Mouse (Mus musculus): ENCODE results near the gene Rusc1.

Rusc1 gene

DNA sequence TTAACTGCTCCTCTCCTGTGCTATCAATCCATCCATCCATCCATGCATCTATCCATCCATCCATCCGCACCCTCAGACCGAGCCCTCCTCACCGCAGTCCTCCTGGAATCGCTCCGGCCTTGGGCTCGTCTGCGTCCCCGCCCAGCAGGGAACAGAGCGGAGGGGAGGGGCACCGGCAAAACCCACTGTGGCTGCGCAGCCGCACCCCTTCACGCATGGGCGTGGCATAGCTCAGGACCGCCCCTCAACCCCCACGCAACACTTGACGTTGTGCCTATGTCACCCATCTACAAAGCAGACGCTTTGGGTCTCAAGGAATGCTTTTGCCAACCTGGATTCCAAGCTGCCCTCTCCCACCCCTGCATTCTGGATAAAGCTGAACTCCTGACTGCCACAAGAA, at the start of gene Rusc1:
TSS of gene Rusc1 (minus strand) at position 137 of the 400 bp plus-strand sequence.
- DNase-seq (ENCODE audit: low spot score in 2 of 2) = peak; percentile 74 to 80

DNA sequence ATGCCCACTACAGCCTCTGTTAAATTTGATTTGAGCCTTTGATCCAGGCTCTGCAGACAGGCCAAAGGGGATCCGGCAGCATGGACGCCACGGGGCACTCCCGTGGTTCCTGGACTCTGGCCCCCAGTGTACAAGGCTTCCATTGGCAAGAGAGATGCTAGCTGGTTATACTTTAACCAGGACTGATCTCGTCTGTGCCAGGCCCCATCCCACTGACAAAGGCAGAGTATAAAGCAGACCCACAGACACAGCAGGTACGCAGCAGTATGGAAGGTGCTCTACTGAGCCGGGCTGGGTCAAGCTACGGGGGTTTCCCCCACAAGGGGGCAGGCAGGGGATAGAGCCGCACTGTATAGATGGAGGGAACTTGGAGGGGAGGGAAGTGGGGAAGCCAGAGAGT, 43.3 kb upstream of the Rusc1 start:
- DNase-seq (ENCODE audit: low spot score in 2 of 2) = peak; percentile 54 to 74

DNA sequence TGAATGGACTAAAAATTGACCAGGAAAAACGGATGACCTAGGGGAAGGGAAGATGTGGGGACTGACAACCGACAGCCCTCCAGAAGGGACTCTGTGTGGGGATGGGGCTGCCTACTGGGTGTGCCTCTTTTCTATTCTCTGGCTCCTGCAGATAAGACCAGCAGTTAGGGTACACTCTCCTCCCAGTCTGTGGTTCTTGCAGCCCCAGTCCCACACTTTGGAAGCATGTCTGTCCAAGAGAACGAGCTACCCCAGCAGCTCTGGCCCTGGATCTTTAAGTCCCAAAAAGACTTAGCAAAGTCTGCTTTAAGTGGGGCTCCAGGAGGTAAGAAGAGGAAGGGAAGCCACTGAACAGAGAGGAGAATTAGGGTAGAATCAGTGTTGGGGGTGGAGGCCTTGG, 42.8 kb upstream of the Rusc1 start, which contains the start of gene Pklr:
TSS of gene Pklr (plus strand) at position 185 of the 400 bp plus-strand sequence.
- no peak for DNase-seq (ENCODE audit: low spot score in 2 of 2)

DNA sequence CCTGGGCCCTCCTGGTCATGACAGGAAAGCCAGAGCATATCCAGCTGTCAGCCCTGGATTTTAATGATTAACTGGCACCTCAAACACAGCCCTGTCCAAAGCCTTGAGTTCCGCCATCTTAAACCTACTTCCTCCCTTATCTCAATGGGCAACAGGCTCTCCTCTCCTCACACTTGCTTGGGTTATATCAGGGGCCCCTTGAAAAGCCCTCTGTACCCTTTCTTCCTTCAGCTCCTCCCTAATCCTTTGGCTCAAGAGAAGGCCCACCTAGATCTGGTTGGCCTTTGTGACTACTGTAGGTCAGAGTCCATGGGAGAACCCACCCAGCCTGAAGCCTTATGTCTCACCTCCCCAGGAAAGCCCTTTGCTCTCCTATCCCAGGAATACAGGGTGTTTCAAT, 40.6 kb upstream of the Rusc1 start:
- DNase-seq (ENCODE audit: low spot score in 2 of 2) = no peak

DNA sequence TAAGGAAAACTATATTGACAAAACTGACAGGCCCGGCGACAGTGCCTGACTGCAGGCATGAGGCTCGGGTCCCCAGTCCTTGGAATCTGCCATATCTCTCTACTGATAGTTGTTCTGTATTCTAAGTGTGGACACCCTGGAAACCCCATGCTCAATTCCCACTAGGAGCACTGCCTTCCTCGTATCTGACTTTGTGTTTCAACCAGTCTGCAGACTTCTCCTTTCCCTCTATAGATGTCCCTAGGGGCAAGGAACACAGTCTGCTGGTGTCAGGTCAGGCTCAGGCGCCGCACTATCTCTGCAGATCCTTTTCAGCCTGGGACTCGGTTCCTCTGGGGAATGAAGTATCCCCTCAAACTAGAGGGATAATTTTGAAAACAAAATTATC, 39.9 kb upstream of the Rusc1 start:
- no peak for DNase-seq (ENCODE audit: low spot score in 2 of 2)

DNA sequence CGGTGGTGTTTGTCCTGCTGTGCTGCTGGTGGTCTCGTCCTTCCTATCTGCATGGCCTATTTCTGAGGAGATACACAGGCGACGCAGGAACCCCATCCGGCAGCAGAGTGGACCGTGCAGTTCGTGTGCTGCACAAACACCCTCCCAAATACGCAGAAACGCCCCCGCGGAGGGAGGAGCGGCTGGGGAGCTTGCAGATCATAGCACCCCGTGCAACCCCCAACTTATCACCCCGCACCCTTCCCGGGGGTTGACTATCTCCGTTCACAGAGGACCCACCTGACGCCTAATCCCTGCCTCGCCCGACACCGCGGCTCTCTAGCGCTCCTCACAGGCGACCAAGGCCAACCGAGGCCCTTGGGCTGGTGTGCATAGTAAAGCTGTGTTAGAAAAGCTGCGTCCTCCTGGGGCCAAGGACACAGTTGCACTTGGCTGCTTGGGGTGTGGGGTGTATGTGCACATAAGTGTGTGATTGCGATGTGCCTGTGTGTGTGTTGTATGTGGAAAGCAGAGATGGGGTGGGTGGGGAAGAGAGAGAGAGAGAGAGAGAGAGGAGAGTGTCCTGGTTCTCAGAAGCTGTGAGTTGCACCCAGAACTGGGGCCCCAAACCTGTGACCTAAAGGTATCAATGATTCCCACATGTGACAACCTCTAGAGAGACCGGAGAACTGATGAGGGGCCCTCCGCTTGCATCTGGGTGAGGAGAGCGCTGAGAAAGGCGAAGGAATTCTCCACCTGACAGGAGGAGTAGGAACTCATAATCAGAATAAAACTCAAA, 39.4 kb upstream of the Rusc1 start:
- DNase-seq (ENCODE audit: low spot score in 2 of 2) = peak; percentile 80 to 81

DNA sequence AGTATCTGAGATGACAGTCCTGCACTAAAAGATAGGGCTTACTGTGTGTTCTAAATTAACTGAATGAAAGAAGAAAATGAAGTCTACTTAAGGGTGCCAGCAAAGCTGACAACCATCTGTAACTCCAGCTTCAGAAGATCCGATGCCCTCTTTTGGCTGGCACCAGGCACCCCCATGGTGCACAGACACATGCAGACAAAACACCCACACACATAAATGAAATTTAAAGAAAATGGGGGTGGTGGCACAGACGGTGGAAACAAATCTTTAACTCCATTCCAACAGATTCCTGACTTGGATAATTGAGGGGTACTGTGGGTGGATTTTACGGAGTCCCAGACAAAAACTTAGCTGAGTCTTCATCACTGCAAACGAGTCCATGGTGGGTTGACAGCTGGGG, 38.7 kb upstream of the Rusc1 start:
- DNase-seq (ENCODE audit: low spot score in 2 of 2) = no peak

DNA sequence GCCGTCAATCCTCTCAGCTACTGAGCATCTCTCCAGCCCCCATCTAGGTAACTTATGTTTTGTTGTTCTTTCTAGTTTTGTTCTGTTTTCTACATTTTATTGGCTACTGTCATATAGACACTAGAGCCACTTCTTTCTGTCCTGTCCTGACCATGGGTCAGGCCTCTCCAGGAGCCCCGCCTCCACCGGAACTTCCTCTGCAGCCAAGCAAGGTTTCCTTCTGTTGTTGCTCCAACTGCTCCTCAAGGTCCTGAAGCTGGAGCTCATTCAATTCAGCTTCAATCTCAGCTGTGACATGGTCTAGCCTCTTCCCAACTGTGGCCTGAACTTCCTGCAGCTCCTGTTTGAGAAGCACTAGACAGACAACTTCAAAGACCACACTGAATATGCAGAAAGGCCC, 36.8 kb upstream of the Rusc1 start:
- DNase-seq (ENCODE audit: low spot score in 2 of 2) = no peak

DNA sequence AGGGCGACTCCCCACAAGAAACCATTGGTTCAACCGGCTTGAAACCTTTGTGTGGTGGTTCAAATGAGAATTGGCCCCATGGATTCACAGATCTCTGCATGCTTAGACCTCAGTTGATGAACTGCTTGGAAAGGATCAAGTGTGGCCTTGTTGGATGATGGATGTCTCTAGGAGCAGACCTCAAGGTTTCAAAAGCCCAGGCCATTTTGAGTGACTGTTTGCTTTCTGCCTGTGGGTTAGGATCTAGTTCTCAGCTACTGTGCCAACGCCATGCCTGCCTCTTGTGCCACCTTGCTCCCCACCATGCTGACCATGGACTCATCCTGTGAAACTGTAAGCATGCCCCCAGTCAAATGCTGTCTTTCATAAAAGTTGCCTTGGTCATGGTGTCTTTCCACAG, 32.9 kb upstream of the Rusc1 start:
- DNase-seq (ENCODE audit: low spot score in 2 of 2) = no peak

DNA sequence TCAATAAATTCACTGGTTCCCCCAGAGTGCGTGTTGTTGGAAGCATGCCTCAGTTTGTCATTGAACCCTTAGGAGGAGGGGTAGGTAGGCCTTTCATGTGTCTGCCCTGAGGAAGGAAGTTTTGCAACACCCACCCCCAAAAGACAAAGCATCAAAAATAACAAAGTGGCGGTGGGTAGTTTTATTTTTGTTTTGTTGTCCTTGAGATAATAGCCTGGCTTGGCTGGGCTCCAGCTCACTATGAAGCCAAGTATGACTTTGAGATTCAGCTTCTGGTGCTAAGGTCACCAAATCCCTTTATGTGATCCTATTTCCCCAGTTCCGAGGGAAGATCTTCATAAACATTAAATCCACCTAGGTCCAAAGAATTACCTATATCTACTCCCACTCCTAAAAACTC, 31.1 kb upstream of the Rusc1 start:
- DNase-seq (ENCODE audit: low spot score in 2 of 2) = no peak

DNA sequence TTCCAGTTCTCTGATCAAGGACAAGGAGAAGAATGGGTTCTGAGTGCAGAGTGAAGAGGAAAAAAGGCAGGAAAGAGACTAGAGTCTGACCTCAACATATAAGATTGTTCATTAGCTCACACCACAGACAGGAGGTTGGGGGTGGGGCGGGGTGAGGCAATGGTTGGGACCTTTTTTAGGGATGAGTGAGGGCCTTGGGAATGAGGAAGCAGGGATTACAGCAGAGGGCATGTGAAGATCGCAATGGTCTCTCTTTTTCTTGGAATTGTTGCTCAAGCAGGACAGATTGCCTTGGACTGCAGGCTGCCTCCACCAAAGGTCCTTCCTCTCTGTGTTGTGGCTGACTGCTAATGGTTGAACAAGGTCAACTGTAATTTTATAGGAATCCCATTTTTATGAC, 30.2 kb upstream of the Rusc1 start:
- DNase-seq (ENCODE audit: low spot score in 2 of 2) = no peak

DNA sequence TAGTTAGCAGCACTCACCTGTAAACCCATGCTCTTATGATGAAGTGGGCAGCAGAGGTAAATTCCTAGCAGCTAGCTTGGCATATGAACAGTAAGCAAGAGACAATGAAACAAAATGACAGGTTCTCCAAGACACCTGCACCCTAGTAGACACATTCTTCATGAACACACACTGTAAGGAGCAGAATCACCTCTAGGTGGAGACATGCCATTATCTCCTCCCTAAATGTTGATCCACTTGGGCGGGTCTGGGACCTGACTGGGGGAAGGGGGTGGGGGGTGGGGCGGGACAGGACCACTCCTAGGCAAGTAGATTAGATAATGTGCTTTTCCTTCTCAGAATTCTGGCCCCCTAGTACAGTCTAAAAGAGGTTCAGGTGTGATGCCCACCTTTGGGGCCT, 22.4 kb upstream of the Rusc1 start:
- no peak for DNase-seq (ENCODE audit: low spot score in 2 of 2)

DNA sequence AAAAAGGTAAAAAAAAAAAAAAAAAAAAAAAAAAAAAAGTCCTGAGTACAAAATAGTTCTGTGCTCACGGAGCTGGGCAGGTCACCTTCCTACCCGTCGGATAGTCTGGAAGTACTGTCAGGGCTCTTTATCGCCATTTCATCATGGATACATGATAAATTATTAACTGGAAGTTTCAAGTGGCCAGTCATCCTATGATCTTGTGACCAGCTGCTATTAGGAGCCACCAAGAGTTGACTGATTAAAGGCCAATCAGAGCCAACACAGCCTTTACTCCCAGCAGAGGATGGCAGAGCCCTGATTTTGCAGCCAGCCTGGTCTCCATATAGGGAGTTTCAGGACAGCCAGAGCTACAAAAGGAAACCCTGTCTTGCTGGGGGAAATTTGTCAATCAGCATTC, 19.9 kb upstream of the Rusc1 start:
- DNase-seq (ENCODE audit: low spot score in 2 of 2) = no peak

DNA sequence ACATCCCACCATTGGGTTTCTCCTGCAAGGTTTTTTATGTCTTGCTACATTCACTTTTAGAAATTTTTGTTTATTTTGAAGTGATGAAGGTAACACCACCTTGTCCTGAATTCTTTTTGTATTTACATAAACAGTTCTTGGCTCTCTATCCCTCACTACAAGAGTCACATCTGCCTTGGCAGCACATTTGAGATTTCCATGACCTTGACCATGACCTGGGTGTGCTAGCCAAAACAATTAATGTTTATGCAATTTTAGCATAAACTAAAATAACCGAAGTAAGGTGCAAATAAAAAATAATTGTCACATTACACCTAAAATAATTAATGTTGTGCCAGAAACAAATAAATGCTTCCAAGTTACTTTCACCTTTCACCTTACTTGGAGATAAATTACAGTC, 15.0 kb upstream of the Rusc1 start:
- DNase-seq (ENCODE audit: low spot score in 2 of 2) = no peak

DNA sequence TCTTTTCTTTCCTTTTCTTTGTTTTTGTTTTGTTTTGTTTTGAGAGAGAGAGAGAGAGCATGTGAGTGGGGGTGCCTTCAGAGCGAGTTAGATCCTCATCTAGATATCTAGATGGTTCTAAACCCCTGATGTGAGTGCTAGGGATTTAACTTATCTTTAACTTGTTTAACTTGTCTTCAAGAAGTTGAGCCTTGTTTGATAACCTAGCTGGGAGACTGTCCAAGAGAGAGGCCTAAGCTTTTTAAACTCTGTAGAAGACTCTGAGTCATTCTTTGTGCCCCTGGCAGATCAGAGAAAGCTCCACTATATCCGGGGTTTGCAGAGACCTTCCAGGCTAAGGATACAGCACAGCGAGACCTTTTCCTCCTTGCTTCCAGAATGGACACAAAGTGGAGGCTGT, 14.4 kb upstream of the Rusc1 start:
- no peak for DNase-seq (ENCODE audit: low spot score in 2 of 2)

DNA sequence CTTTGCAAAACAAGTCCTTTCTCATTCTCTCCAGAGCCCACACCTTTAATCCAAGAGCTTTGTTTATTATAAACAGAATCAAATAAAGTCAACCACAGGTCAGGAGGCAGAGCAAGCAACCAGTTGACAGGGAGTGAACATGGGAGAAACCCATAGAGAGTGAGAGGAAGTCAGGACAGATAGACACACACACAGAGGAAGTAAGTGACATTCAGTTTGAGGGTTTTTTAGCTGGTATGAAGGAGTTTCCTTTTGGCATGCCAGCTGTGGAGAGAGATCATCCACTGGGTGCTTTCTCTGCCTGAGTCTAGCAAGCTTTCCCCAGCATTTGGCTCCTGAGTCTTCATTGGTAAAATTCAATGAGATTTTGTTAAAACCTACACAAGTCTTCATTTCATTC, 13.8 kb upstream of the Rusc1 start:
- DNase-seq (ENCODE audit: low spot score in 2 of 2) = no peak

DNA sequence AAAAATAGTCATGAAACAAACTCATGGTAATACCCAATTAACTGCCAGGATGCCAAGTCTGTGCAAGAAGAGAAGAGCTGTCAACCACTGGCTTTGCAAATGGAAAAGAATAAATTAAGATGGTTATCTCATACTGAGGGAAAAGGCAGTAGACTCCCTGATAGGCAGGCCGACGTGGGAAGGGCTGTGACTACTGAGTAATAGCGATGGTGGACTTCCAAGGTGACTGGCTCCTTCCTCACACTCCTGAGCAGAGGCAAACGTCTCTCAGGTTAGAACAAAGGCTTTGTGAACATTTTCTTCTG, 10.1 kb upstream of the Rusc1 start:
- DNase-seq (ENCODE audit: low spot score in 2 of 2) = no peak

DNA sequence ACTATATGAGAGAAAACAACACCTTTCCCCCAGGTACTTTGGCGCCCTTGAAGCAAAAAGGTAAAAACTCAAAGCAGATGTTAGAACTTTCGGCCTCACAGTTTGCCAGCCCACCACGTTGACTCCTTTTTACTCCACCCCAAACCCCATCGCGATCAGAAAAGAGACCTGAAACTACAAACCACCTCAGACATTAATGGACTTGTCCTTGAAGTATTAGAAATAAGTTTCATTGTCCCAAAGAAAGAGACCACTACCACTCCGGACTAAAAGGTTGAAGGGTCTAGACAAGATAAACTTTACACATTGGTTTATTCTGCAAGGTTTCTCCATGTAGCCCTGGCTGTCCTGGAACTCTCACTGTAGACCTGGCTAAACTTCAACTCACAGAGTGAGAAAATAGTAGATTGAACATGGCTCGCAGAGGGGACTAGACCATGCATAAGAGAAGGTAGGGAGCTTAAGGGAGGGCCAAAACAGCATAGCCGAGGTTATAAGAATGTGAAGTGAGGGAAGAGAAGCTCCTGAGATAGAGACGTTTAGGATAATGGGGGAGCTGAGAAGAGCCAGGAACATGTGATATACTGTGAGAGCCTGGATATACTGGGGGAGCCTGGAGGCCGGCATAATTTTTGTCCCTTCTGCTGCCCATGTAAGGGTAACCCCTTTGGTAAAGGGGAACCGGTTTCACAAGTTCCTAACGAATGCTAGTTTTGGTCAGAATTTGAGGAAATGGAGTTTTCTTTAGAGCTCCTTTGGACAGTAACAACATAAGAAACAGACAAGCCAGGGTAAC, 9.6 kb upstream of the Rusc1 start:
- DNase-seq (ENCODE audit: low spot score in 2 of 2) = no peak

DNA sequence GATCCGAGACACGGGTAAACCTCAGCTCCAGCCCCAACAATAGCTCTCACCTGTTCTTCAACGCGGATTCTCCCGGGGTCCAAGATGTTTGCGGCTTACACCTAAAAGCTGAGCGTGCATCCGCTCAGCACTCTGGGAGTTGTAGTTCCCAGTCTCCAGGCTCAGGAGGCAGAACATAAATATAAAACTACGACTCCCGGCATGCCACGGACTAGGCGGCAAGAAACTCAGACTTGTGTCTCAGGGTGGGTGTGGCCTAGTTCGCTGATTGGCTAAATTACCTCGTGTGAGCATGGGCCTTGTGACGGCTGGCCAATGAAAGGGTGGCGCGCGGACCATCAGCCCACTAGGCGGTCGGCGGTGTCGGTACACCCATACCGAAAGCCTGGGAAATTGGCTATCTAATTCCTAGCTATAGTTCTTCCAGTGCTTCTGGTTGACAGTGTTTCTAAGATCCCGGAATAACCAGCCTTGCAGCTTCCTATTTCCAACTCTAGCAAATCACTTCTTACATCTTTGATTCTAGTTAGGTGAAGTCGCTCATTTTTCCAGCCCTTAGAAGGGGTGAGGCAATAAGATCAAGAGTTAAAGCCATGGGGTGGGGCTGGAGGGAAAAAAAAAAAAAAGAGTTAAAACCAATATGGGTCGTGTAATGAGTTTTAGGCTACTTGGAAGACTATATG, 8.8 kb upstream of the Rusc1 start, which contains the start of gene Fdps:
TSS of gene Fdps (minus strand) at position 148 of the 683 bp plus-strand sequence.
- peak; percentile 94 to 95 for DNase-seq (ENCODE audit: low spot score in 2 of 2)

DNA sequence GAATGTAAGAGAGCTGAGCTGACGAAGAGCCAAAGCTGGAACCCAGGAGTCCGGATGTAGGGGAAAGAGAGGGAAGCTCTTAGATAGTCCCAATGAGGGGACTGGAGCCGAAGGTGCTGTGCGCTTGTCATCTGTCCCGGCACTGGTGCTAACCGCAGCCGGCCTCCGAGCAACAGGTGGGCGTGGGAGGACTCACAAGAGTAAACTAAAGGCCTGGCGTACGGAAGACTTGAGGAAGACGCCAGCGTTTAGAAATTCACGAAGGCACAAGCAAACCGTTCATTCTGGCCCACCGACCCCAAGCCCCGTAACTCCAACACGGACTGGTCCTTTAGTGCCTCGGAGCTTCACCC, 8.3 kb upstream of the Rusc1 start:
- no peak for DNase-seq (ENCODE audit: low spot score in 2 of 2)

DNA sequence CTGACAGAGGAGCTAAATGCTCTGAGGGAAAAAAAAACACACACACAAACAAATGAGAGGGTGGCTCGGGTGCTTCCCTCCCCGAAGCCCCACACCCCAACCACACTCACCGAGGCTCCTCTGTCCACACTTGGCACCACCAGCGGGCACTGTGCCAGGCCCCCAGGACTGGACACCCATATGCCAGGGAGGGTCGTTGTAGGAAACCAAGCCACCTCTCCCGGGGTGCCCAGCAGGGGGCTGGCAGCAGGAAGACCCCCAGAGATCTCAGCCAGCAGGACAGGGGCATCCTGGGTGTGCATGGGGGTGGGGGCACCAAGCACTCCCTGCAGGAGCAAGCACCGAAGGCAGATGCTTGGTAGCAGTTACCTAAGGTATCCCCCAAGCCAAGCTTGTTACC, 7.7 kb upstream of the Rusc1 start, which contains the start of gene Gm43738:
TSS of gene Gm43738 (minus strand) at position 289 of the 400 bp plus-strand sequence.
- DNase-seq (ENCODE audit: low spot score in 2 of 2) = no peak

DNA sequence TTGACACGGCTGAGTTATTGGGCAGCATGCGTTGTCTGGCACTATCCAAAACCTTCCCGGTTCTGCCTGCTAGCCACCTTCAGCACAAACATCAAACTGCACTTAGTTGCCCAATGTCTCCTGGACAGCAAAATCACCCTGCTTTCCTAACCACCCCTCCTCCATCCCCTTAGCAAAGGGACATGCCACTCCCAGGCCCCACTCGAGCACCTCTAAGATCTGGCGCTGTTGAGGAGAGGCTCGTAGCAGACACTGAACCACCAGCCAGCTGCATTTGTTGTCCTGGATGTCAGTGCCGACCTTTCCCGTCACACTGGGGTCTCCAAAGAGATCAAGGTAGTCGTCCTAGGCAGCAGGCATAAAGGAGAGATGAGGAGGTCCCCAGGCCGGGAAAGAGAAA, 910 bp upstream of the Rusc1 start:
- DNase-seq (ENCODE audit: low spot score in 2 of 2) = no peak
